Mouse (Mus musculus) forebrain, embryonic 12.5 days (tissue): ENCODE results near the gene Olfr710. TPM values are rescaled to one million over a fixed set of nuclear protein-coding genes. Genes with fewer than 3 reads are reported as not detected.
"Not testable (repeated sequence)": the region's sequence is repeated elsewhere in the genome, so short reads cannot be mapped to it uniquely, and the experiment has no call there.

ENCODE experiments used
- ATAC-seq: fragments of 200-750 bp; cut with Nextera tagmentation; 2 replicates; pipeline ENCODE4 v1.8.0; 2017; ENCODE audit warnings: moderate TSS enrichment; ENCODE audit not compliant: low FRiP score
- H3K27ac ChIP-seq: fragments of 300-500 bp; sonication (generic); 2 replicates; pipeline ENCODE4 v1.5.1; 2016; ENCODE audit warnings: mild to moderate bottlenecking
- H3K27me3 ChIP-seq: fragments of 300-500 bp; sonication (generic); 2 replicates; pipeline ENCODE4 v1.6.1; 2016; ENCODE audit warnings: mild to moderate bottlenecking
- H3K36me3 ChIP-seq: fragments of 300-500 bp; sonication (generic); replicated peaks from 2 replicates; pipeline ENCODE4 v1.6.1; 2016; ENCODE audit warnings: mild to moderate bottlenecking
- H3K4me1 ChIP-seq: fragments of 300-500 bp; sonication (generic); 2 replicates; pipeline ENCODE4 v1.6.1; 2016
- H3K4me2 ChIP-seq: fragments of 300-500 bp; sonication (generic); 2 replicates; pipeline ENCODE4 v1.6.1; 2016; ENCODE audit warnings: mild to moderate bottlenecking, moderate library complexity
- H3K4me3 ChIP-seq: fragments of 300-500 bp; sonication (generic); replicated peaks from 2 replicates; pipeline ENCODE4 v1.5.1; 2016; ENCODE audit warnings: mild to moderate bottlenecking
- H3K9ac ChIP-seq: fragments of 300-500 bp; sonication (generic); 2 replicates; pipeline ENCODE4 v1.6.1; 2016; ENCODE audit warnings: mild to moderate bottlenecking
- H3K9me3 ChIP-seq: fragments of 300-500 bp; sonication (generic); 2 replicates; pipeline ENCODE4 v1.6.1; 2016
- WGBS: fragments of 180-500 bp; shearing (Covaris S2); methylation state at CpG from one replicate; pipeline ENCODE4 v1.1.7; 2016; 5-methylcytosine and 5-hydroxymethylcytosine counted together
- polyA plus RNA-seq: library from polyadenylated mRNA; unstranded; fragments of >200 nt; fragmentation: Nextera tagmentation; extraction: Ambion mirVana; gene quantifications from 2 replicates; pipeline ENCODE4 v1.2.1, GENCODE M21; 2016

Gene Olfr710
- not detected in 2 replicates for polyA plus RNA-seq

- Histone ChIP-seq H3K9ac (no peak within 1 kb of the TSS), H3K36me3 (no peaks in the 10 kb centered on the region), H3K4me3 (no peak within 1 kb of the TSS), H3K4me1 (no peaks in the 10 kb centered on the region), H3K27ac (no peak within 1 kb of the TSS), H3K4me2 (no peak within 1 kb of the TSS), H3K27me3 (no peaks in the 10 kb centered on the region), H3K9me3 (0 out of 2 replicates have a peak, but pooled peaks cover 2% of the 10 kb centered on the region)
- no peak for ATAC-seq
- 80% methylated on average over 3 of the region's 3 CpGs for WGBS
Observed at GRCm38 (mm10) chr7:106948212-106948611, at the start of gene Olfr710. Gene Olfr710, minus strand, starts transcription at chr7:106948312.

GRCm38 (mm10) chr7:106985236-106985635 is 37.1 kb upstream of the Olfr710 start:
- Histone ChIP-seq H3K9me3 (no peaks in the 10 kb centered on the region), H3K4me2 (no peak overlapping the region), H3K4me1 (no peaks in the 10 kb centered on the region), H3K9ac (no peak overlapping the region), H3K27me3 (no peaks in the 10 kb centered on the region), H3K4me3 (no peak overlapping the region), H3K27ac (no peak overlapping the region), H3K36me3 (no peaks in the 10 kb centered on the region)
- WGBS: 97% methylated on average over 3 of the region's 3 CpGs
- no peak for ATAC-seq

- no peaks in the 10 kb centered on the region for H3K36me3 ChIP-seq
- H3K4me2 ChIP-seq: no peak within 1 kb of the TSS
- no peak within 1 kb of the TSS for H3K9ac ChIP-seq
- no peak for ATAC-seq
- no peak within 1 kb of the TSS for H3K4me3 ChIP-seq
- no peaks in the 10 kb centered on the region for H3K4me1 ChIP-seq
- H3K9me3 ChIP-seq: no peaks in the 10 kb centered on the region
- no peaks in the 10 kb centered on the region for H3K27me3 ChIP-seq
- 64% methylated on average over 1 of the region's 1 CpGs for WGBS
- no peak within 1 kb of the TSS for H3K27ac ChIP-seq
Observed at GRCm38 (mm10) chr7:106975353-106975752, 27.2 kb upstream of the Olfr710 start, which contains the start of gene Olfr711. Gene Olfr711, minus strand, starts transcription at chr7:106975453.

- H3K27me3 ChIP-seq, H3K9ac ChIP-seq, H3K36me3 ChIP-seq, H3K4me3 ChIP-seq, ATAC-seq, H3K27ac ChIP-seq, H3K4me1 ChIP-seq, H3K4me2 ChIP-seq, H3K9me3 ChIP-seq: not testable (repeated sequence)
Observed at GRCm38 (mm10) chr7:106967503-106967902, 19.4 kb upstream of the Olfr710 start.

- ATAC-seq: no peak
- Histone ChIP-seq H3K27ac (no peak within 1 kb of the TSS), H3K27me3 (no peaks in the 10 kb centered on the region), H3K36me3 (no peaks in the 10 kb centered on the region), H3K9ac (no peak within 1 kb of the TSS), H3K9me3 (no peaks in the 10 kb centered on the region), H3K4me2 (no peak within 1 kb of the TSS), H3K4me1 (no peaks in the 10 kb centered on the region), H3K4me3 (no peak within 1 kb of the TSS)
- WGBS: 92% methylated on average over 1 of the region's 1 CpGs
Observed at GRCm38 (mm10) chr7:106963837-106964236, 15.7 kb upstream of the Olfr710 start, which contains the start of gene Olfr6. Gene Olfr6, minus strand, starts transcription at chr7:106963937.

GRCm38 (mm10) chr7:106932119-106932518 is 16.0 kb downstream of the Olfr710 start, which contains the start of gene Olfr709-ps1:
Gene Olfr709-ps1, minus strand, starts transcription at chr7:106932219.
- H3K4me3 ChIP-seq: no peak within 1 kb of the TSS
- H3K9me3 ChIP-seq: no peaks in the 10 kb centered on the region
- no peaks in the 10 kb centered on the region for H3K36me3 ChIP-seq
- ATAC-seq: no peak
- no peaks in the 10 kb centered on the region for H3K4me1 ChIP-seq
- H3K27ac ChIP-seq: no peak within 1 kb of the TSS
- no peak within 1 kb of the TSS for H3K4me2 ChIP-seq
- H3K27me3 ChIP-seq: no peaks in the 10 kb centered on the region
- no peak within 1 kb of the TSS for H3K9ac ChIP-seq

GRCm38 (mm10) chr7:106920961-106921360 is 27.2 kb downstream of the Olfr710 start:
- not testable (repeated sequence) for H3K9ac ChIP-seq, H3K4me1 ChIP-seq, H3K27ac ChIP-seq, H3K36me3 ChIP-seq, H3K27me3 ChIP-seq, H3K4me3 ChIP-seq, ATAC-seq, H3K9me3 ChIP-seq, H3K4me2 ChIP-seq
- 87% methylated on average over 7 of the region's 7 CpGs for WGBS

- H3K9me3 ChIP-seq: no peaks in the 10 kb centered on the region
- no peak within 1 kb of the TSS for H3K9ac ChIP-seq
- H3K4me3 ChIP-seq: no peak within 1 kb of the TSS
- ATAC-seq: no peak
- H3K4me1 ChIP-seq: no peaks in the 10 kb centered on the region
- 69% methylated on average over 2 of the region's 2 CpGs for WGBS
- no peaks in the 10 kb centered on the region for H3K27me3 ChIP-seq
- H3K4me2 ChIP-seq: no peak within 1 kb of the TSS
- H3K36me3 ChIP-seq: no peaks in the 10 kb centered on the region
- no peak within 1 kb of the TSS for H3K27ac ChIP-seq
Observed at GRCm38 (mm10) chr7:106907676-106908075, 40.4 kb downstream of the Olfr710 start, which contains the start of gene Olfr1532-ps1. Gene Olfr1532-ps1, plus strand, starts transcription at chr7:106908001.

- not testable (repeated sequence) for H3K36me3 ChIP-seq, H3K4me1 ChIP-seq, H3K9me3 ChIP-seq, ATAC-seq, H3K4me3 ChIP-seq, H3K9ac ChIP-seq, H3K27ac ChIP-seq, H3K4me2 ChIP-seq, H3K27me3 ChIP-seq
- 88% methylated on average over 3 of the region's 3 CpGs for WGBS
Observed at GRCm38 (mm10) chr7:106901141-106901540, 47.0 kb downstream of the Olfr710 start, which contains the start of gene Olfr707. Gene Olfr707, minus strand, starts transcription at chr7:106901241.

Other genes starting within 250 kb of the Olfr710 start
- not detected in 2 replicates for gene Olfr695, start 231.9 kb downstream of the Olfr710 start, polyA plus RNA-seq
- not detected in 2 replicates for gene Olfr697, start 205.9 kb downstream of the Olfr710 start, polyA plus RNA-seq
- gene Olfr698, start 192.9 kb downstream of the Olfr710 start, polyA plus RNA-seq: not detected in 2 replicates
- not detected in 2 replicates for gene Olfr699, start 155.1 kb downstream of the Olfr710 start, polyA plus RNA-seq
- not detected in 2 replicates for gene Olfr700, start 139.5 kb downstream of the Olfr710 start, polyA plus RNA-seq
- not detected in 2 replicates for gene Olfr701, start 134.2 kb downstream of the Olfr710 start, polyA plus RNA-seq
- not detected in 2 replicates for gene Olfr702, start 114.4 kb downstream of the Olfr710 start, polyA plus RNA-seq
- gene Olfr703, start 105.0 kb downstream of the Olfr710 start, polyA plus RNA-seq: not detected in 2 replicates
- not detected in 2 replicates for gene Olfr704, start 85.1 kb downstream of the Olfr710 start, polyA plus RNA-seq
- gene Olfr705, start 71.4 kb downstream of the Olfr710 start, polyA plus RNA-seq: not detected in 2 replicates
- not detected in 2 replicates for gene Olfr706, start 60.1 kb downstream of the Olfr710 start, polyA plus RNA-seq
- not detected in 2 replicates for gene Olfr707, start 47.1 kb downstream of the Olfr710 start, polyA plus RNA-seq
- not detected in 2 replicates for gene Olfr1532-ps1, start 40.3 kb downstream of the Olfr710 start, polyA plus RNA-seq
- not detected in 2 replicates for gene Olfr709-ps1, start 16.1 kb downstream of the Olfr710 start, polyA plus RNA-seq
- gene Olfr6, start 15.6 kb upstream of the Olfr710 start, polyA plus RNA-seq: not detected in 2 replicates
- gene Olfr711, start 27.1 kb upstream of the Olfr710 start, polyA plus RNA-seq: not detected in 2 replicates
- not detected in 2 replicates for gene Olfr2, start 57.8 kb upstream of the Olfr710 start, polyA plus RNA-seq
- not detected in 2 replicates for gene Olfr713, start 82.9 kb upstream of the Olfr710 start, polyA plus RNA-seq
- not detected in 2 replicates for gene Olfr714, start 122.7 kb upstream of the Olfr710 start, polyA plus RNA-seq
- not detected in 2 replicates for gene Olfr17, start 144.9 kb upstream of the Olfr710 start, polyA plus RNA-seq
- gene Olfr715b, start 162.1 kb upstream of the Olfr710 start, polyA plus RNA-seq: not detected in 2 replicates
- not detected in 2 replicates for gene Olfr715, start 182.8 kb upstream of the Olfr710 start, polyA plus RNA-seq
- gene Olfr716, start 190.0 kb upstream of the Olfr710 start, polyA plus RNA-seq: not detected in 2 replicates
- not detected in 2 replicates for gene Nlrp14, start 218.7 kb upstream of the Olfr710 start, polyA plus RNA-seq